Mouse (Mus musculus): ENCODE data around the gene Fbxw24.
"Not testable (repeated sequence)": the region's sequence is repeated elsewhere in the genome, so short reads cannot be mapped to it uniquely, and the experiment has no call there.

The Fbxw24 gene

DNA sequence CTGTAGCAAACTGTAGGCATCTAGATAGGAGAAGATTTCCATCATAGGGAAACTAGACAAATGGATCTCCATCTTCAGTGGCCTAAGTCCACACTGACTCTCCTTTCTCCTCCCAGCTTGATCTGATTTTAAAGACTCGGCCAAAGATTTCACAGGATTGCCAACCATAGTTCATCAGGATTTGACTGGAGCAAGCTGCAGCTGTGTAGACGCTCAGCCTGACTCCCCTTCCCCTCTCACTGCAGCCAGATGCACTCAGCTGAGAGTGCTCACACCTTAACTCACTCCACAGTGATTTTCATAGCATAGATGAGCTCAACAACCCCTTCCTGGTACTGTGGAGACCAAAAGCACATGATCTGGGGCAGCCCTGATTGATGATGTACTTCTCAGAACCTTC is at the start of gene Fbxw24:
Gene Fbxw24, minus strand, starts transcription at position 101 of the 400 bp plus-strand sequence.
- DNase-seq = not testable (repeated sequence)

DNA sequence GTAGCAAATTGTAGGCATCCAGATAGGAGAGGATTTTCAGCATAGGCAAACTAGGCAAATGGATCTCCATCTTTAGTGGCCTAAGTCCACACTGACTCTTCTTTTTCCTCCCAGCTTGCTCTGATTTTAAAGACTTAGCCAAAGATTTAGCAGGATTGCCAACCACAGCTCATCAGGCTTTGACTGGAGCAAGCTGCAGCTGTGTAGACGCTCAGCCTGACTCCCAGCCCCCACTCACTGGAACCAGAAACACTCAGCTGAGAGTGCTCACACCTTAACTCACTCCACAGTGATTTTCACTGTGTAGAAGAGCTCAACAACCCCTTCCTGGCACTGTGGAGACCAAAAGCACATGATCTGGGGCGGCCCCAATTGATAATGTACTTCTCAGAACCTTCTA is 38.7 kb upstream of the Fbxw24 start, which contains the start of gene Fbxw25:
Gene Fbxw25, minus strand, starts transcription at position 101 of the 400 bp plus-strand sequence.
- not testable (repeated sequence) for DNase-seq

DNA sequence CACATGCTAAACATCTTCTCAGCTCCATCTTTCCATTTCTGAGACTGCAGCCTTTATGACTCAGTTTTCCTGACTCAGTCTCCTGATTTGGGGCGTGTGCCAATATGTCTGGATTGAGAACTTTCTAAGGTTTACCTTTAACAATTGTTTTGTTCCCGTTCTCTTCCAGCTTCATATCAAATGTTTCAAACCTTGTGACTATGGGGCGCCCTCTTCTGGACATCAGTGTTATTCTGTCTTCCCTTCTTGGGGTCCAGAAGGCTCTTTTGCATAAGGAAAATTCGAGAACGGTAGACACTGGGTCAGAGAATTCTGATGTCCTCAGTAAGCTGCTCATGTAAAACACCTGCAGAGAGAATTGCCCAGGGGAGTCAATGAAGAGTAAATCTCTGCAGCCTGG is 19.0 kb downstream of the Fbxw24 start:
- peak; percentile 4 for DNase-seq

DNA sequence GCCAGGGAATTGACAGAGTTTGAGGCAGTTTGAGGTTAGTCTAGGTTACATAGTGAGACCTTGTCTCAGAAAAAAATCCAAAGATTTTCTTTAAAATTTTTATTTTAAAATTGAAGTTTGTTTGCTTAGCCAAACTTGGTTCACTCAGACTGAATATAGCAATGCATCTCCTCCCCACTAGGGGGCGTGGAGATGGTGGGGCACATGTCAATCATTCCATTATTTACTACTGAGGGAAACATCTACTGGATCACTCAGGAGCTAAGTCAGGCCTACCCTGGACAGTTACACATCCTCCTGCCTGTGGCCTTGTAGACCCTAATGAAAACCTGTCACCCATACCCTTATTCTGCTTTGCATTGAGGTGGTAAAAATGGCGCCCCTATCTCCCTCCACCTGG is 23.7 kb downstream of the Fbxw24 start:
- not testable (repeated sequence) for DNase-seq

DNA sequence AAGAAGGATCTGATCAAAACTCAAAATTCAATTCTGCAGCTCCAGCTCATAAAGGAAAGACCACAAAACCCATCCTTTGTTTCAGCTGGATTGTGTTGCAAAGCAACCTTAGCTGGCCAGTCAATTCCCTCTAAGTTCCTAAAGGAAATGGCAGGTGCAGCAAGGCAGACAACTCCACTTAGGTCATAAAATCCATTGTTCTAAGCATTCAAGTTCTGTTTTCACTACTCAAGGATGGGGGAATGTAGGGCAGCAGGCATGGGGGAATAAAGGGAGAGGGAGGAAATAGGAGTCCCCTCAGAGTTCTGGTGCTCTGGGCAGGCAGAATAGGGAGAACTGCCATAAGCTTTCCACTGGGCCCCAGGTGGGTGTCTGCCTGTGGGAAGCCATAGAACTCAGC is 28.6 kb downstream of the Fbxw24 start:
- no peak for DNase-seq

DNA sequence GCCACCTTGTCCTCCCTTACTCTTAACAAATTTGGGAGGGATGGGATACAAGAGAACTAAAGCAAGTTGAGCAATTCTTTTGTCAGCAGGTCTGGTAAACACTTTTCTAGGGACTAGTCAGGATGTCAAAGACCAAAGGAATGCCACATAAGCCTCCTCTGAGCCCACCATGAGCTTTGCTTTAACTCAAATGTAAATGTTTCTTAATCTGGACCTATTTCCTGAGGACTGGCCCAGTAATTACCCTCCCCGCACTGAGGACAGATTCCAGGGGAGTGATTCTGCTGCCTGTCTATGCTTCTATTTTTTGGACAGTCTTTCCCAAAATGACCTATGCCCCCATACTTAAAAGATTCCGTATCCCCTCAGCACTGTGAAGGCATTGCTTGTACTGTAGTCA is 31.0 kb downstream of the Fbxw24 start:
- no peak for DNase-seq

DNA sequence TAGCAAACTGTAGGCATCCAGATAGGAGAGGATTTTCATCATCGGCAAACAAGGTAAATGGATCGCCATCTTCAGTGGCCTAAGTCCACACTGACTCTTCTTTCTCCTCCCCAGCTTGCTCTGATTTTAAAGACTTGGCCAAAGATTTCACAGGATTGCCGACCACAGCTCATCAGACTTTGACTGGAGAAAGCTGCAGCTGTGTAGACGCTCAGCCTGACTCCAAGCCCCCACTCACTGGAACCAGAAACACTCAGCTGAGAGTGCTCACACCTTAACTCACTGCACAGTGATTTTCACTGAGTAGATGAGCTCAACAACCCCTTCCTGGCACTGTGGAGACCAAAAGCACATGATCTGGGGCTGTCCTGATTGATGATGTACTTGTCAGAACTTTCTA is 57.7 kb downstream of the Fbxw24 start, which contains the start of gene Fbxw15:
Gene Fbxw15, minus strand, starts transcription at position 101 of the 400 bp plus-strand sequence.
- DNase-seq = not testable (repeated sequence)

DNA sequence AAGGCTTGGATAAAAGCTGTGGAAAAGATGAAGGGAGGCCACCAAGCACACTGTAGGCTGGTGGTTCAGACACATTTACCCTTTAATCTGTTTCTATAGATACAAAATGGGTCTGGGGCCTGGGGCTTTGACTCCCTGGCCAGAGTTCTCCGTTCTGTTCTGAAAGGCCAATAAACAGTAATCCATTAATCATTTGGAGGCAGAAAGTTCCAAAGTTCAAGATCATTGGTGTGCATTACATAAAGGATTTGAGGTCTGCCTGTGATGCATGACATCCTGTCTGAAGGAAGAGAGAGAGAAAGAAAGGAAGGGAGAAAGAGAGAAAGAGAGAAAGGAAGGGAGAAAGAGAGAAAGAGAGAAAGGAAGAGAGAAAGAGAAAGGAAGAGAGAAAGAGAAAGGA is 60.3 kb downstream of the Fbxw24 start:
- no peak for DNase-seq

DNA sequence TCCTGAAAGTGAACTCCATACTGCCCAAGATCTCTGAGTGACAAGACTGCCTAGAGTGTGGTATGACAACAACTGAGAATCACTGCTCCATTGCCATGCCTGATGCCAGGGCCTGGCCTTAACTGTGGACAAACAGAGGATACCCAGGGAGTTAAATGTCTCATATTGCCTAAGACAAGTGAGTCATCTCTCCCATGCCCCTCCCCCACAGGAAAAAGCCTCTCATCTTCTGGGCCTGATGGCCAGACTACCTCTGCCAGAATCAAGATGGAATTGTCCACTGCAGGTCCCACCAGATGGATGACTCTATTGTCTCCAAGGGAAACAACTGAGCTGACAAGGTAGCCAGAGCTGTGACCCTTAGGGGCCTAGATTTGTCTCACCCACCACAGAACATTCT is 63.8 kb downstream of the Fbxw24 start:
- DNase-seq = not testable (repeated sequence)

DNA sequence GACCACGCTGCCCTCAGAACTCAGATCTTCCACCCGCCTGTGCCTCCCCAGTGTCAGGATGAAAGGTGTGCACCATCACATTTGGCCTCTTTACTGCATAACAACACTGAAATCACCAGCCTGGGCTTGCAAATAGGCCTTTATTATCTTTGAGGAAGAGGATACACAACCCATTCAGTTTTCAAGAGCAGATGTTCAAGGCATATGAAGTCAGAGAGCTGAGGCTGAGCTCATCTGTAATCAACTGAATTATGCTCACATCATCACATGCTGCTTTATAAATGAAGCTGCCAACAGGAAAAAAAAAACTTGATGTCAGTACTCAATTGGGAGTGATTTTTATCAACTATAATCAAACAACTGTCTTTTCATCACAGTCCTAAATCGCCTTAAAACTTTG is 73.4 kb downstream of the Fbxw24 start:
- DNase-seq = no peak
